In the genomic region with DNA sequence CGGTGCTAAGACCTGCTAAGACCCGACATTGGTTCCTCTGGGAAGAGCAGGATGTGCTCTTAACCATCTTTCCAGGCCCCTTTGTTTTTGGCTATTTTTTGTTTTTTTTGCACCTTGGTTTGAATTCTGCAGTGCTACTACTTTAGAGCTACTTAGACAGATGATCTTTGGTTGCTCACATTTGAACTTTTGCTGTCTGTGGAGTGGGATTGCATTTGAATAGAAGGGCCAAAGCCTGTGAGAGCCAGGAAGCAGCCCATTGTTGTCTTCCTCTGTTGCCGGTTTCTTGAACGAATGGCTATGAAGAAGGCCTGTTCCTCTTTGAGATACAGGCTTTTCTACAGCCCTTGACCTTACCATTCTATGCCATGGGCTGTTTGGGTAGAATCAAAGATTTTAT, we compare ENCODE assay signal across 17 mouse cellular contexts.
"Had no signal": no experiment of that assay in that cellular context is flagged by ENCODE, and none has a peak within 500 bp of the region (broad histone marks: within the 10 kb centered on the region; RNA-seq: fewer than 3 reads in every experiment).

No protein-coding gene starts in this region.

- H3K9me3 ChIP-seq: lung, embryonic 15.5 days; megakaryocyte, embryonic 14.5 days; midbrain, embryonic 13.5 days; midbrain, embryonic 15.5 days; neural tube, embryonic 12.5 days; stomach, embryonic 15.5 days had no signal

- H3K27me3 ChIP-seq: lung, embryonic 15.5 days; megakaryocyte, embryonic 14.5 days; midbrain, embryonic 13.5 days; midbrain, embryonic 15.5 days; neural tube, embryonic 12.5 days; stomach, embryonic 15.5 days had no signal

- H3K27ac ChIP-seq: lung, embryonic 15.5 days; macrophage; midbrain, embryonic 13.5 days; midbrain, embryonic 15.5 days; neural tube, embryonic 12.5 days; stomach, embryonic 15.5 days; stomach, postnatal 0 days had no signal

- H3K9ac ChIP-seq: liver, postnatal 0 days; lung, embryonic 15.5 days; midbrain, embryonic 13.5 days; midbrain, embryonic 15.5 days; neural tube, embryonic 12.5 days; stomach, embryonic 15.5 days had no signal

- DNase-seq: liver, postnatal 0 days; lung, adult 2 months; lung, postnatal 14 days; lung, postnatal 36 days; right cerebral cortex, postnatal 14 days; thymus, postnatal 14 days; thymus, postnatal 36 days had no signal

- H3K36me3 ChIP-seq: lung, embryonic 15.5 days; midbrain, embryonic 13.5 days; midbrain, embryonic 15.5 days; stomach, embryonic 15.5 days had no signal

- H3K4me3 ChIP-seq: lung, embryonic 15.5 days; megakaryocyte, embryonic 14.5 days; midbrain, embryonic 13.5 days; midbrain, embryonic 15.5 days; neural tube, embryonic 12.5 days; stomach, embryonic 15.5 days had no signal

- ATAC-seq: liver, postnatal 0 days; lung, postnatal 0 days; midbrain, embryonic 13.5 days; midbrain, embryonic 15.5 days had no signal

- H3K4me2 ChIP-seq: lung, embryonic 15.5 days; midbrain, embryonic 11.5 days; midbrain, embryonic 13.5 days; midbrain, embryonic 15.5 days; neural tube, embryonic 12.5 days; stomach, embryonic 15.5 days had no signal
